Mouse (Mus musculus) cerebellum, adult 18-20 months (tissue): ENCODE data around the gene Copz1.
"Not testable (repeated sequence)": the region's sequence is repeated elsewhere in the genome, so short reads cannot be mapped to it uniquely, and the experiment has no call there.

Experiments
- DNase-seq, 2 experiments: peaks; one replicate each; pipeline ENCODE4 v3.0.0; 2021

The Copz1 gene

DNA sequence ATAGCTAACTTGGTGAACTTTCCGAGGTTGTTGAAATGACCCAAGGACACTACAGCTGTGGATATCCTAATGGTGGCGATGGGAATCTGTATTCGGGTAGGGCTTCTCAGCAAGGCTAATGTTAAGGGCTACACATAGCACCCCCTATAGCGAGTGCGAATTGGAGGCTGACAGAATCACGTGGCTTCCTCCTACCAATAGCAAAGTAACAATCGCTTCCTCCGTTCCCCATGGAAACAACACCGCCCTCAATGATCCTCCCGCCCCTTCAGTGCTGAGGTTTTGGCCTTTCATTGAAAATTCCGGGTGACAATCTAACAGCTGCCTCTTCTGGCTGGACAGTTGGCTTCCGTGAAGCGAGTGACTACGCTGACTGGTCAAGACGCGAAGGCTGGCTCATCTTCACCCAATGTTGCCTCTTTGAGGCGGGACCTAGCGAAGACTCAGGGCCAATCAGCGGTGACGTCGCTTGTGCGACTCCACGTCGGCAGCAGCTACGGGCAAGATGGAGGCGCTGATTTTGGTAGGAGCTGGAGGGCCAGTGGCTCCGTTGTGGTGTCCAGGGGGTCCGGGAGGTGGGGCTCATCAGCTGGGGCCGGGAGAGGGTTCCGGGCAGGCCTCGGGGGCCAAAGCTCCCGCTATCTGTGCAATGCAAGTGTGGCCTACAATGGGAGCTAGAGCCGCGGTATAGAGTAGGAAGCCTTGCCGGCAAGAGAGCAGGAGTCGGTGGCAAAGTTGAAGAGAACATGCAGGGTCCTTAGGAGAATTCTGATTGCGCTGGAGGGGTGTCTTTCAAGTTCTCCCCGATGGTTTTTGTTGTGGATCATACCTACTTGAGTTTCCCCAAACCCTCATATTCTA, at the start of gene Copz1:
Gene Copz1, plus strand, starts transcription at position 296 of the 861 bp plus-strand sequence.
- peak; percentile 94 to 99 for DNase-seq

DNA sequence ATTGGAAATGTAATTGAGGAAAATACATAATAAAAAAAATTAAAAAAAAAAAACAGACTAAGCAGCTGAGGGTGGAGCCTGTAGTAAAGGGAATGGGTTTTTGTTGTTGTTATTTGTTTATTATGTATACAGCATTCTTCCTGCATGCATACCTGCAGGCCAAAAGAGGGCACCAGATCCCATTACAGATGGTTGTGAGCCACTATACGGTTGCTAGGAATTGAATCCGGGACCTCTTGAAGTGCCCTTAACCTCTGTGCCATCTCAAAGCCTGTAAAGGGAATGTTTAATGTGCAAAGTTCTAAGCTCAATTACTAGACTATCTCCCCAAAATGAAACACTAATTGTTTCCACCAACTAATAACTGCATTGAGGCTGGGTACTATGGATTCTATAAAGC, 48.4 kb upstream of the Copz1 start:
- no peak for DNase-seq

DNA sequence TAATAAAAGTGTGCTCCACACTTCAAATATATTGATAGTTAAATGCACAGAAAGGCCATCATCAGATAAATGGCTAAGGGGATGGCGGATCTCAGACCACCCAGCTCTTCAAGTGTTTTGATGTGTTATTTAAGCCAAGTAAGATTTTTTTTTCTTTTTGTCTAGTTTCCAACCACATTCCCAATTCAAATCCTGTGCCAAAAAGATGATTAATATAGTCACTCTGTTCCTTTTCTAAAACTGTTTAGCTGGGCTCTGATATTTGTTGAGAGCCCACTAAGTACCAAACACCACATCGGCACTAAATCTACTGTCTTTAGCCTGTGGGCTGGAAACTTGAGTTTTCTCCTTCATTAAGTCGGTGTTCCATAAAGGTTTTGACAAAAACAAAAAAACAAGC, 45.5 kb upstream of the Copz1 start:
- DNase-seq = no peak

DNA sequence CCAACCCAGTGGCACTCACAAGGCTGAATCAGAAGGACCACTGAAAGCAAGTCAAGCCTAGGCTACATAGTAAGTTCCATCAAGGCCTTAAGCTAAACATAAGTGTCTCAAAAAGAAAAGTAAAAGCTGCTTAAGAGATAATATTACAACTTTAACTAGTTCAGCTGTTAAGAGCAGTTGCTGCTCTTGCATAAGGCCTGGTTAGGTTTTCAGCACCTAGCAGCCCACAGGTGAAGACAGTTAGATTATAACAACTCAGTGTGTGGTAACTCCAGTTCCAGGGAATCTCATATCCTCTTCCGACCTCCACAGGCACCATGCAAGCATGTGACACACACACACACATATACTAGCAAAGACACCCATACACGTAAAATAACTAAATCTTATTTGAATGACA, 44.9 kb upstream of the Copz1 start:
- no peak for DNase-seq

DNA sequence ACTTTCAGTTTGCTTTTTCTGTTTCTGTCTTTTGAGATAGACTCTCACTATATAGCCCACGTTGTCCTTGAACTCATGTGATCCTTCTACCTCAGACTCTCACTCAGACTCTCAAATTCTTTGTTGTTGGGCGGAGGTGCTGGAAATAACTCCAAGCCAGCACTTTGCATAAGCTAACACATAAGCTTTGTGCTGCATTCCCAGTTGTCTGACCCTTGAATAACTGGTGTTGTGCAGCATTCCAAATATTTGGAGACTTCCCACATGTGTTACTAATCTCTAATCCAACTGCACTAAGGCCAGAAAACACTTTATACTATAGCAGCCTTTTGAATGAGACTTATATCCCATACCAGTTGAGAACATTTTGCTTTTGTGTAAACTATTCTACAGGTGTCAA, 43.6 kb upstream of the Copz1 start:
- no peak for DNase-seq

DNA sequence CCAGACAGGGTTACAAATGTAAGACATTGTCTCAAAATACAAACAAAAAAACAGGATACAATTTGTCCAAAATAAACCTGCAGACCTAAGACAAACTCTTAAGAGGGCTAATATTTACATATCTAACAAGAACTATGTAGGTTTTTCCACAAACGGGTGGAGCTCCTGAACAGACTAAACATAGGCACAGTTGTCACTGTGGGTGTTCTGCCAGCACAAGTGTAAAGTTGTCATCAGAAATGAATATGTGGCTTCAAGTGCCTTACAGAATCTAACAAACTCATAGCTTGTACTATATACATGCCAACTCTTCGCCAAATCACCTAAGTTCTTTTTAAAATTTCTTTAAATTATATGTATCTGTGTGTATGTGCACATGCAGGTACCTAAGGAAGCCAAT, 39.4 kb upstream of the Copz1 start:
- no peak for DNase-seq

DNA sequence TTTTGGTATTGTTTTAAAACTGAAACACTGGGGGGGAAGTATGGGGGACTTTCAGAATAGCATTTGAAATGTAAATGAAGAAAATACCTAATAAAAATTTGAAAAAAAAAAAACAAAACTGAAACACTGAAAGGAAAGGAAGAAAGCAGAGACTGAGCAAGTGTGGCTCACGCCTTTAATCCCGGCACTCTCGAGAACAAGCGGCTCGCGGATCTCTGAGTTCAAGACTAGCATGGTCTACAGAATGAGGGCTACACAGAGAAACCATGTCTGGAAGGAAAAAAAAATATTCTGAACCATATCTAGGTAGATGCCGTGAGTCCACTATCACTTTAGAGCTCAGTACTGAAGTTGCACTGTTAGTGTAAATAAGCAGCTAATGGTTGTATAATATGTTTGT, 35.2 kb upstream of the Copz1 start:
- DNase-seq = no peak

DNA sequence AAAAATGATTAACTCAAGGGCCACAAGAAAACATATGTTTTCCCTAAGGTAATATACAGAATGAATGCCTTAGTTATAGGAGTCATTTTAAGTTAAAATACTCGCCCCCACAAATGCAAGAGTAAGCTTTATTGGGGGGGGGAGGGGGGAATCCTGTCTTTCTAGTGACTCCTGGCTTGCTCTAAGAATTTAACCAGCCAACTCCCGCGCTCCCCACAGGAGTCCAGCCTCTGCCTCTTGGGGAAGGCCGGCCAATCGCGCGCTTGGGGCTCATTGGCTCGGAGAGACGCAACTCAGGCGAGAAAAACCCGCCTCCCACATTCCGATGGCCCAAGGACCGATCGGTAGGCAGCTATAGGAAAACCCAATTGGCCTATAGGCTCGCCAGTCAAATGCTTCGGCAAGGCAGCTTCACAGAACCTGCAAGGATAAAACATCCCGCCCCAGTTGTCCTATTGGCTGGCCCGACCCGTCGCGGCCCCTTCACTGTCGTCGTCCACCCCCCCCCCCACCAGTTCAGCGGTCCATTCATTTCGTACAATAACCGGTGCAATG, 33.3 kb upstream of the Copz1 start:
- DNase-seq = peak; percentile 91 to 99

DNA sequence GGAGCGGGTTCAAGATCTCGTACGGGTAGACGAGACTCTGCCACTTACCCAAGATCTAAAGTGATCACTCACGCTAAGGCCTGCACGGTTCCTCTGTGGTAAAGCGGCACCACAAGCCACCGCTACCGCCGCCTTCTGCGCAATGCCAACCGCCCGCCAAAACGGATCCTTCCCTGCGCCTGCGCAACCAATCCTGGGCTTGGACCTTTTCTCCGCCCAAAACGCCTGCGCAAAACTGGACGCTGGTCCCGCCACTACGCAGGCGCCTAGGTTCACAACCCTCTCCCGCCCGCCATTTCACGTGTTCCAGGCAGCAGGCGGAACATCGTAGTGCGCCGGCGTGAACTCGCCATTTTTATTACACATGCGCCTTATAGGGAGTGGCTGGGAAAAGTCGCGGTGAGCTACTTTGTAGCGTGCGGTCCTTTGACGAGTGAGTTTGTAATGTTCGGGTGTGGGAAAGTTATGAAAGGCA, 32.8 kb upstream of the Copz1 start, which contains the start of gene Cbx5:
Gene Cbx5, minus strand, starts transcription at position 132 of the 475 bp plus-strand sequence.
- peak; percentile 97 to 99 for DNase-seq

DNA sequence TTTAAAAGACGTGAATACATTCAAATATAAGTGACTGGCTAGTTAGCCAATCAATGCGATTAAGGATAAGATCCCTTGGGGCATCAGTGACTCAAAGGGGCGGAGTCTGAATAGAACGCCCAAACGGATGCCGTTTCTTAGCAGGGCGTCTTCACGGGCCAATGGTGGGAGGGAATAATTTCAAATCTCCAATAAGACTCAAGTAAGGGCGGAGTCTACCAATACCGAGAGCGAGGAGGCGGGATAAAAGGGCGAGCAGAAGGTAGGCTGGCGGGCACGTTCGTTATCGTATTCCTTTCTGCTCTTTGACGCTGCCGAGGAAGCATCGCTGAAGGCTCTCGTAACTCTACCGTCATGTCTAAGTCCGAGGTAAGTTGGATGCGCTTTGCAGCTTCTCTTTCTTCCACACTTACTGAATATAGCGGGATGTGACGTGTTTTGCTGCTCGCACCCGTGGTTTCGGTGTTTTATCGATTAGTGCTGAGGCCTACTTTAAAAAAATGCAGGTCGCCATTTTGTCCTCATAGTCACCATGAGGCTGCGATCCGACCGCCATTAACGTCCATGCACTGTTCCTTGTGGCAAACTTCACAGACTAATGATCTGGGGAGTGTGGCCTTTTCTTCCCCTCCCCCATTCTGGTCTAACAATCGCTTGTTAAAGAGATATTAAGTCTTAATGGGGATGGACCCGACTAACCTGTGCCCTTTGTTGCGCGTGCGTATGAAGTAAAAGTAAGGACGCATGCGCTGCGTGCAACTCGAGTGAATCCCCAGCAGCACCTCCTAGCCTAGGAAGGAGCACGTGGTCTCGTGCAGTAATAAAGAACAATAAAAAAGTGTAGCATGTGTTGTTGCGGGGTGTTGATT, 32.1 kb upstream of the Copz1 start, which contains the start of gene Hnrnpa1:
Gene Hnrnpa1, plus strand, starts transcription at position 273 of the 869 bp plus-strand sequence.
- DNase-seq = peak; percentile 89 to 97

DNA sequence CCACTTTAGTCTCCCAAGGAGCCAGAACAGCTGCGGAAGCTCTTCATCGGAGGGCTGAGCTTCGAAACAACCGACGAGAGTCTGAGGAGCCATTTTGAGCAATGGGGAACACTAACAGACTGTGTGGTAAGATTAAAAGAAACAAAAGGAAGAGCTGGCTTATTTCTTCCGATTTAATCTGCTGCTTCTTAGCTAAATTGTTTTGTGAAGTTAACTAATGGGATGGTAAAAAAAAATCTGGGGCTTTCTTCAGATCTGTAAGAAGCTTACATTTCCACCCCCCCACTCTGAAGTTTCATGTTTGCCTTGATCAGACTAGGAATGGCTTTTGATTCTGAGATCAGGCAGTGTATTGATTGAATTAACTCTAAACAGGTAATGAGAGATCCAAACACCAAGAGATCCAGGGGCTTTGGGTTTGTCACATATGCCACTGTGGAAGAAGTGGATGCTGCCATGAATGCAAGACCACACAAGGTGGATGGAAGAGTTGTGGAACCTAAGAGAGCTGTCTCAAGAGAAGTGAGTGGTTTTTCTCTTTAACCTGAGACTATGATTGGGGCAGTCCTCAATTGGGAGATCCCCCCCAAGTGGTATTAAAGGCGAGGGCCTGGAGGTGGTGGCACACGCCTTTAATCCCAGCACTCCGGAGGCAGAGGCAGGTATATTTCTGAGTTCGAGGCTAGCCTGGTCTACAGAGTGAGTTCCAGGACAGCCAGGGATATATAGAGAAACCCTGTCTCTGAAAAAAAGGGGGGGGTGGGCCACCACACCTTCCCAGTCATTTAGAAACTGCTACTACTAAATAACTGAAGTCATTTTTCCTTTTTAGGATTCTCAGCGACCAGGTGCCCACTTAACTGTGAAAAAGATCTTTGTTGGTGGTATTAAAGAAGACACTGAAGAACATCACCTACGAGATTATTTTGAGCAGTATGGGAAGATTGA, 31.2 kb upstream of the Copz1 start:
- DNase-seq = not testable (repeated sequence)

DNA sequence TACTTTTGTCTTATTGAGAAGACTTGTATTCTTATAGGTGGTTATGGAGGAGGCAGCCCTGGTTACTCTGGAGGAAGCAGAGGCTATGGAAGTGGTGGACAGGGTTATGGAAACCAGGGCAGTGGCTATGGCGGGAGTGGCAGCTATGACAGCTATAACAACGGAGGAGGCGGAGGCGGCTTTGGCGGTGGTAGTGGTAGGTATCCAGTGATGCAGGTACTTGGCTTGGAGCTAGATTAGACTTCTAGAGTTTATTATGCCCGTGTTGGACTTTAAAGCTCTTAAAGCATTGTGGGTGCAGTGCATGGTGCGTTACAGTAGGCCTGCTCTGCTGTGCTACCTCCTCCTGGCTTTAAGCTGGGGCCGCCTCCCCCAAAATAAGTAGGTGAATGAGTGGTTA, 29.6 kb upstream of the Copz1 start:
- DNase-seq = no peak

DNA sequence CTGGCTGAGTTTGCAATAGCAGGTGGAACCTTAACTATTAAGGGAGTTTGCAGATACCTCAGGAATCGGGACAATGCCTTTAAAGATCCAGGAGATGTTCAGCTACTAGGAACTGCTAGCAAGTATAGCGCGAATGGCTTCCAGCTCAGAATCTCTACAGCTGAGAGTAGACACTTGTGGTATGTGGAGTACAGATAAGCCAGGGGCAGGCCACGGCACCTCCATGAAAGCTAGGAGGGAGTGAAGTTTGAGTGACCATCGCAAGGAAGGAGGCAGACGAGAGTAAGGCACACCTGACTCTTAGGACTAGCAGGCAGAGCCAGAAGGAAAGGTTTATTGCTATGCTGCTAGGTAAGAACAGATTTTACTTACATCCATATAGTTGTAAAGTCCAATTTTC, 26.9 kb upstream of the Copz1 start:
- DNase-seq = no peak

DNA sequence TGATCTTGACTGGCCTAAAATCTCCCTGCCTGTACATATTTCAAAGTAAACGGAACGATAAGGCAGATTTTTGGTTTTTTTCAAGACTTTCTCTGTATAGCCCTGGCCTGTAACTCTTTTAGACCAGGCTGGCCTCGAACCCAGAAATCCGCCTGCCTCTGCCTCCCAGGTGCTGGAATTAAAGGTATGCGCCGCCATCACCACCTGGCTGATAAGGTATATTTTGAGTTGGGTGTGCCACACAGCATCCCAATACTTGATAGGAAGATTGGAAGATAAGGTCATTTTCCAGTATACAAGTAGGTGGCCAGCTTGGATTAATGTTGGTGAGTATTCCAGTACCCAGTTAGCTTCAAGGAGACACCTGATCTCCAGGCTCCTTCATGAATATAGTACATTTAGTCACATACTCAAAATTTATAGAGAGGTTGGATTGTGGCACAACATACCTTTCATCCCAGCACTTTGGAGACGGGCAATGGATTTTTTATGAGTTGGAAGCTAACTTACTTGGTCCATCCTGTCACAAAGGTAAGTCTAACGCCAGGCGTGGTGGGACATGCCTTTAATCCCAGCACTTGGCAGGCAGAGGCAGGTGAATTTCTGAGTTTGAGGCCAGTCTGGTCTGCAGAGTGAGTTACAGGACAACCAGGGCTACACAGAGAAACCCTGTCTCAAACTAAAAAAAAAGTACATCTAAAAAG, 25.3 kb upstream of the Copz1 start:
- no peak for DNase-seq

DNA sequence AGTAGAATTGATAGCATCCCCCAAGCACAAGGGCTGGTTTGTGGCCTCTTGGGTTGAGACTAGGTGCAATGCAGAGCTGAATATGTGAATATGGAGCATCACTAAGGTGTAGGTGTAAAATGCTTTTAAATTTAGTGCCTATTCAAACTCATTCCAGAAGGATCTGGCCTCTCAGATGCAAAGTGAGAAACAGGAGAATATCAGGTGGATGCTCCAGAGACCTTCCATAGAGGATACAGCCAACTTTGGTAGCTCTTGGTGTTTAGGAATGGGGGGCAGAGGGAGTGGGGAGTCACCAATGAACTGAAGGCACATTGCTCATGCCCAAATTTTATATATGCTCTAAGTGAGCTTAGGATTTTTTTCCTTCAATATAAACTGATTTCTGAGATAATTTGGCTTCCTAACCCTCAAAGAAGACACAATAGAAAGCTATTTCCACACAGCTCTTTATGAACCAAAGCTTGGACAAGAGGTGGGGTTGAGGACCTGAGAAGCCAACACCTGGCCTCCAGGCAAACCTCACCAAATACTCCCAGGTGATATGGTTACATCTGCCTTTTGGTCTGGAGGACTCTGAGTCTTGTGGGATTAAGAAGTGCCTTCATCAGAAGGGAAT, 24.6 kb upstream of the Copz1 start:
- no peak for DNase-seq

DNA sequence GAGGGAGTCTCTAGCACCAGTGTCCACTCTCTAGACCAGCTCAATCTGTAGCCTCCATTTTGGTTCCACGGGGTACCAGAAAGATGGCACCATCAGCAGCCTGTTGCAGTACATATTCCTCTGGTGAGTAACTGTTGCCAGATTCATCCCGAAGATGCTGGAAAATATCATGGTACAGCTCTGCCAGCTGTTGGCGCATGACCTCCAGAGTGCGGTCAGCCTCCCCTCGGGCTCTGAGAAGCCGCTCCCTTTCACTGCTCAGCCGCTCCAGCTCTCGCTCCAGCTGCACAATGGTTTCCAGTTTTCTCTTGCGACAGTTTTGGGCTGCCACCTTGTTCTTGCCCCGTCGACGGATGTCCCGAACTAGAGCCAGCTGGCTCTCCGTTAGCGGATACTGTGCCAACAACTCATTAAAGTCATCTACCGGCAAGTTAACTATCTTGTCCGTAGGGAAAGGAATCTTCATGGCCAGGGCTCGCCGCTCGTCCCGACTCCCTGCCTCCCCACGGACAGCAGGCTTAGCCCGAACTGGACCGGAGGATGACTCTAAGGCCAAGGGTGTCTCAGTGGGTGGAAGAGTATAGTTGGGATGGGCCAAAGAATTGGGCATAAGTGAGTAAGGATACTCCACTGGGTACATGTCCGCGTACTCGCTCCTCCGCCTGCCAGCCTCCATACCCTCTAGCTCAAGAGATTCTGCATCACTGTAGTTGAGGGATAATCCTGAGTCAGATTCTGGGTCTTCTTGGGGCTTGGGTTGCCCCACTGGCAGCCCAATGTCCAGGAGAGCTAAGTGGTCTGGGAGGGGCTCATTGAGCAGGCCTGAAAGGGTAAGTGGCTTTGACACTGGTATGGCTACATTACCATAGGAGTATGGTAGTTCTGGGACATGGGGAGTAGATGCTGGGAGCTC, 23.9 kb upstream of the Copz1 start:
- no peak for DNase-seq

DNA sequence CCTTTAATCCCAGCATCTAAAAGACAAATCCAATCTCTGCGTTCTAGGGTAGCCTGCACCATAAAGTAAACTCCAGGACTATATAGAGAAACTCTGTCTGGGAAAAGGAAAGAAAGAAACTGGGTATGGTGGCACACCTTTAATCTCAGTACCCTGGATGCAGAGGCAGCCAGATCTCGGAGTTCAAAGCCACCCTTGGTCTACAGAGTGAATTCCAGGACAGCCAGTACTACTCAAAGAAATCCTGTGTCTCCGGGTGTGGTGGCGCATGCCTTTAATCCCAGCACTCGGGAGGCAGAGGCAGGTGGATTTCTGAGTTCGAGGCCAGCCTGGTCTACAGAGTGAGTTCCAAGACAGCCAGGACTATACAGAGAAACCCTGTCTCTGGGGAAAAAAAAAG, 23.0 kb upstream of the Copz1 start:
- DNase-seq = not testable (repeated sequence)

DNA sequence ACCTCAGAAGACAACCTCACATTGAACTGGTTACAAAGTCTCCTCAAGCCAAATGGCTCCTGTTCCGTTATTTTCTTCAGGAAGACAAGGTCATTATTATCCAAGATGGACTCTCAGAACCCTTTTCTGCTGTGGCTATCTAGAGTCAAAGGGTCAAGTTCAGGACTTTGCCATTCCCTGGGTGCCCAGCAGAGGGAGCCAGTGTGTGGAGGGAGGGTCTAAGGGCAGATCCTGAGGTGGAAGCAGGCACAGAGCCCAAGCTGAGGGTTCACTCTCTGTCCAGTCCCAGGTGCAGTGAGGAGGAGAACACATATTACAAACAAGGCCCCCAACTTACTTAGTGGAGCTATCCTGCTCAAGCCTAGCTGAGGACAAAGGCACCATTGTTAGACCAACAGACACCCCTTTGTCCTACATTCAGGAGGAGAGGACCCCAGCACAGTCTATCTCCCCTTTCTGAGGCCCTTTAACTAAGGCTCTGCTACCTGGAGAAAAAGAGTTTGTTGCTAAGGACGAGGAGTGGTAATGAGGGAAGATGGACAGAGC, 22.2 kb upstream of the Copz1 start:
- peak; percentile 51 to 55 for DNase-seq

DNA sequence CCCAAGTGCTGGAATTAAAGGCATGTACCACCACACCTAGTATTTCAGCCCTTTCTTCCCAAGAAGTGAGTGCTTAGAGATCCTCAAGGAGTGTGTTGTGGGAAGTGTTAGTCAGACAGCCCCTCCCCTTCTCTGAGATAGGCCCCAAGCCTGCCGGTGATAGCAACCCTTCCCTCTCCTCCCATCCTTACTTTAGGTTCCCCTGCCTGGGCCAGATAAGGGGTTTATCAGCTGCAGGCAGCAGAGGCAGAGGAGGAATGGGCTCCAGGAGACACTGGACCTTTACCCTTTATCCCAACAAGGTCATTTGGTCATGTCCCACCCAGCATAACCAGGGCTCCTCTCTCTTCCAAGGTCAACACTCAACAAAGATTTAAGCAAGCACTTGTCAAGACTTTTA, 20.9 kb upstream of the Copz1 start:
- DNase-seq = no peak

DNA sequence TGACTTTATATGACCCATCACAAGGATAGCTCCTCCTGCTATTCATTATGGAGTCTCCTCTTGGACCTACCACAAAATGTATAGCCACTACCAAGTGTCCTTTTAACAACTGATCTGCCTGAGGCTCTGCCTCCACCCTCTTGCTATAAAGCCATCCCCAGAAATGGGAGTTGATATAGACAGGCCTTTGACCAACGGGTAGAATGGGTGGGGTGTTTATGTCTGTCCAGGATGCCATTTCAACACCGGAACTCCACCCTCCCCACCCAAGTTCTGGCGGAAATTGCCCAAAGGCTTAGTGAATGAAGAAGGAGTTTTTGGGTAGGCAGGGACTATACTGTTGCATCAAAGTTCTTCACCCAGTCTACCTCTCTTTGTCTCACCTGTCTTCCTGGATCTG, 19.9 kb upstream of the Copz1 start:
- DNase-seq = no peak
